Mouse (Mus musculus) hindbrain, postnatal 0 days (tissue): ENCODE measurements at regions not wholly inside any gene's neighbourhood (a gene's known extent, or its start where the extent isn't known, plus 50 kb on each side); places are given as distances from the start of the nearest gene placed in this dataset.

Experiments used
- ATAC-seq: fragments of 200-750 bp; cut with Nextera tagmentation; 2 replicates; pipeline ENCODE4 v1.8.0; 2017; ENCODE audit warnings: mild to moderate bottlenecking, moderate TSS enrichment, moderate library complexity
- DNase-seq: peaks from one replicate; pipeline ENCODE4 v3.0.0-alpha.2; 2015; ENCODE audit warnings: low spot score
- H3K27ac ChIP-seq: fragments of 300-500 bp; sonication (generic); 2 replicates; pipeline ENCODE4 v1.5.1; 2014; ENCODE audit warnings: mild to moderate bottlenecking
- H3K27me3 ChIP-seq: fragments of 300-500 bp; sonication (generic); 2 replicates; pipeline ENCODE4 v1.6.1; 2014; ENCODE audit warnings: low read length, mixed read lengths; ENCODE audit not compliant: insufficient read depth
- H3K36me3 ChIP-seq: fragments of 300-500 bp; sonication (generic); 2 replicates; pipeline ENCODE4 v1.6.1; 2014; ENCODE audit warnings: low read length, mixed read lengths; ENCODE audit not compliant: insufficient read depth
- H3K4me1 ChIP-seq: fragments of 300-500 bp; sonication (generic); 2 replicates; pipeline ENCODE4 v1.6.1; 2014; ENCODE audit warnings: antibody characterized with exemption, low read length, mixed read lengths; ENCODE audit not compliant: insufficient read depth
- H3K4me2 ChIP-seq: fragments of 300-500 bp; sonication (generic); 2 replicates; pipeline ENCODE4 v1.6.1; 2014; ENCODE audit warnings: low read depth, mild to moderate bottlenecking, low read length, moderate library complexity, mixed read lengths
- H3K4me3 ChIP-seq: fragments of 300-500 bp; sonication (generic); 2 replicates; pipeline ENCODE4 v1.5.1; 2014; ENCODE audit warnings: low read length
- H3K9ac ChIP-seq: fragments of 300-500 bp; sonication (generic); replicated peaks from 2 replicates; pipeline ENCODE4 v1.6.1; 2014; ENCODE audit warnings: mild to moderate bottlenecking, low read length, moderate library complexity, mixed read lengths
- H3K9me3 ChIP-seq: fragments of 300-500 bp; sonication (generic); 2 replicates; pipeline ENCODE4 v1.6.1; 2016; ENCODE audit warnings: low read length, mixed read lengths
- CTCF ChIP-seq: IDR thresholded peaks from 2 replicates; pipeline ENCODE4 v1.5.1; 2016; ENCODE audit warnings: antibody characterized with exemption, control low read depth, low read depth
- WGBS: fragments of 180-500 bp; shearing (Covaris S2); extraction: QIAGEN DNeasy Blood & Tissue Kit; methylation state at CpG from one replicate; pipeline ENCODE4 v1.1.7; 2014; 5-methylcytosine and 5-hydroxymethylcytosine counted together

DNA sequence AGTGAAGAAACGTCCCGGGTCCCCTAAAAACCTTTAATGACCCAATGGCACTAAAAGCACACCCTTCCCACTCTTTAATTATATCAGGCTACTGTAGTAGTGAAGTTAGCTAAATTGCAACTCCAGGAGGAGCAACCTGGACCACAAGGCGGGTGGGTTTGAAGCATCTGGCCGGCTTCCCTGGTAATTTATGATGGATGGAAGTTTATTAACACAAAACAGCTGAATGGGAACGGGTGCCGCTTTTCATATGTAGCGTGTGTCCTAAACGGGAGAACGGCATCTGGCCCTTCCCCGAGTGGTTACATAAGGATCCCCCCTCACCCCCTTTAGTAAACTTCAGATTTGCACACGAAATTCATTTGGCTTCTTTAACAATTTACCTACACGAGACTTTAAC is 370.9 kb downstream of the Wdr11 start:
- WGBS, result 60% methylated on average over 12 of the region's 12 CpGs
- Histone ChIP-seq H3K9me3 (no peaks in the 10 kb centered on the region), H3K27ac (no peak overlapping the region), H3K27me3 (no peaks in the 10 kb centered on the region), H3K36me3 (no peaks in the 10 kb centered on the region), H3K4me1 (no peaks in the 10 kb centered on the region), H3K4me2 (no peak overlapping the region), H3K4me3 (no peak overlapping the region), H3K9ac (no peak overlapping the region)
- ATAC-seq, result no peak
- no peak for TF ChIP-seq CTCF
- DNase-seq, result no peak

DNA sequence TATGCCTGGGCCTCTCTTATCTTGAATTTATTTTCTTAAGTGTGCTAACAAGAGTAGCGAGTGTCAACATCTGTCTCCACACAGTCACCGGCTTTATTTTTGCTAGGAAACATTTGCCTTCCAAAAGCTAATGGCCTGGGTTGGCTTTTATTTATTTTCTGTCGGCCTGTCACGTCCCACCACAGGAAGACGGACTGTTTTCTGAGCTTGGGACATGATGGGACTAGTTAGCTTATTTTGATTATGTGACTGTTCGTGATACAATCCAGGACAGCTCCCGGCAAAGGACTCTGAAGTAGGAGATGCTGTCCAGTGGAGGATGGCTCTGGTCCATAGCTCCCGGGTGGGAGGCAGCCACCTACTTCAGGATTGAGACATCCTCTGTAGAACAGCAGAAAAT is 372.5 kb downstream of the Wdr11 start:
- no peak overlapping the region for H3K4me2 ChIP-seq
- WGBS, result 81% methylated on average over 8 of the region's 8 CpGs
- no peak overlapping the region for H3K27ac ChIP-seq
- no peak overlapping the region for H3K4me3 ChIP-seq
- no peaks in the 10 kb centered on the region for H3K4me1 ChIP-seq
- no peaks in the 10 kb centered on the region for H3K36me3 ChIP-seq
- DNase-seq (no peak), ATAC-seq (no peak)
- TF ChIP-seq CTCF, result no peak
- no peaks in the 10 kb centered on the region for H3K9me3 ChIP-seq
- H3K9ac ChIP-seq, result no peak overlapping the region
- no peaks in the 10 kb centered on the region for H3K27me3 ChIP-seq

- no peak for TF ChIP-seq CTCF
- no peak overlapping the region for H3K4me2 ChIP-seq
- no peak overlapping the region for H3K4me3 ChIP-seq
- ATAC-seq, result no peak
- no peak overlapping the region for H3K27ac ChIP-seq
- H3K9ac ChIP-seq, result no peak overlapping the region
- no peak for DNase-seq
- H3K4me1 ChIP-seq, result no peaks in the 10 kb centered on the region
- H3K27me3 ChIP-seq, result no peaks in the 10 kb centered on the region
- 82% methylated on average over 9 of the region's 9 CpGs for WGBS
- no peaks in the 10 kb centered on the region for H3K9me3 ChIP-seq
- H3K36me3 ChIP-seq, result no peaks in the 10 kb centered on the region
These were observed 373.8 kb downstream of the Wdr11 start for GRCm38 (mm10) chr7:129965281-129966051.

GRCm38 (mm10) chr7:129966771-129967170 is 375.1 kb downstream of the Wdr11 start:
- no peak overlapping the region for H3K27ac ChIP-seq
- no peak overlapping the region for H3K9ac ChIP-seq
- no peak overlapping the region for H3K4me3 ChIP-seq
- H3K4me2 ChIP-seq, result no peak overlapping the region
- WGBS, result 74% methylated on average over 2 of the region's 2 CpGs
- no peaks in the 10 kb centered on the region for H3K4me1 ChIP-seq
- no peaks in the 10 kb centered on the region for H3K36me3 ChIP-seq
- H3K27me3 ChIP-seq, result no peaks in the 10 kb centered on the region
- TF ChIP-seq CTCF, result no peak
- no peaks in the 10 kb centered on the region for H3K9me3 ChIP-seq
- ATAC-seq (no peak), DNase-seq (no peak)

GRCm38 (mm10) chr7:129970201-129970600 is 378.5 kb downstream of the Wdr11 start:
- Histone ChIP-seq H3K9ac (no peak overlapping the region), H3K9me3 (no peaks in the 10 kb centered on the region), H3K27ac (no peak overlapping the region), H3K4me1 (no peaks in the 10 kb centered on the region), H3K27me3 (no peaks in the 10 kb centered on the region), H3K4me2 (no peak overlapping the region), H3K36me3 (no peaks in the 10 kb centered on the region), H3K4me3 (no peak overlapping the region)
- DNase-seq (no peak), ATAC-seq (no peak)
- TF ChIP-seq CTCF, result no peak
- WGBS, result 93% methylated on average over 1 of the region's 1 CpGs

GRCm38 (mm10) chr7:129974206-129974605 is 382.5 kb downstream of the Wdr11 start:
- Histone ChIP-seq H3K27ac (no peak overlapping the region), H3K27me3 (no peaks in the 10 kb centered on the region), H3K9me3 (no peaks in the 10 kb centered on the region), H3K4me3 (no peak overlapping the region), H3K4me2 (no peak overlapping the region), H3K9ac (no peak overlapping the region), H3K36me3 (no peaks in the 10 kb centered on the region), H3K4me1 (no peaks in the 10 kb centered on the region)
- DNase-seq (no peak), ATAC-seq (no peak)
- 71% methylated on average over 9 of the region's 9 CpGs for WGBS
- no peak for TF ChIP-seq CTCF

DNA sequence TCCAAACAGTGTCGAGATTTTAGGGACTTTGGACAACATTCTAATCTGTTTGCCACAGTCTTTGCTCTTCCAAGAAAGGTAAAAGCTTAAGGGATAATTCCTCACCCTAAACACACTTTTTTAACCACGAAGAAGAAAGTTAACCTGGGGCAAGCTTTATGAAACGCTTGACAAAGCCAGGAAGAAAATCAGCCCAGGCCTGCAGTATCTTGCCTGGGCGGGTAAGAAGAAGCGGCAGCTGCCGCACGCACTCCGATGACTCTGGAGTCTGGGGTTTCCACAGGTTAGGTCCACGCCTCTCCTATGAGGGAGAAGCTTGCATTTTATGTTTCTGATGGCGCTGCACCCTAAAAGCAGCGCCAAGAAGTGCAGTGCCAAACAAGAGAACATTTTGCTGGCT is 383.2 kb downstream of the Wdr11 start:
- no peak overlapping the region for H3K27ac ChIP-seq
- no peak overlapping the region for H3K4me3 ChIP-seq
- H3K36me3 ChIP-seq, result no peaks in the 10 kb centered on the region
- no peaks in the 10 kb centered on the region for H3K27me3 ChIP-seq
- no peak overlapping the region for H3K9ac ChIP-seq
- H3K4me2 ChIP-seq, result no peak overlapping the region
- H3K9me3 ChIP-seq, result no peaks in the 10 kb centered on the region
- H3K4me1 ChIP-seq, result no peaks in the 10 kb centered on the region
- DNase-seq (no peak), ATAC-seq (no peak)
- no peak for TF ChIP-seq CTCF
- WGBS, result 80% methylated on average over 11 of the region's 11 CpGs
